Mouse (Mus musculus): ENCODE results near the gene Anp32b.

DNA sequence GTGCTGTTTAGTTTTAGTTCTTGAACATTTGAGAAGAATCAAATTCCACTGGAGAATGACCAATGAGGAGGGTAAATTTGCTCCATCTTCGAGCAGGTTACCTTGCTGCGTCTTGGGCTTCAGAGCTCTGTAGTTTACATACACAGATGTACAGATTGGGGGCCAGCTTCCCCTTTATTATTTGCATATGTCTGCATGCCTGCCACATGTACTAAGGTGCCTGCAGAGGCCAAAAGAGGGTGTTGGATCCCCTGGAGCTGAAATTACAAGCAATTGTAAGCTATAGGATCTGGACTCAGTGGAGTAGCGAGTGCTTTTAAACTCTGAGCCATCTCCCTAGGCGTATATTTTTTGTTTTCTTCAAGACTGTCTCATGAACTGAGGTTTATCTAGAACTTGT is 6.1 kb downstream of the Anp32b start:
- no peak for TF ChIP-seq CTCF (IDR thresholded peaks at IDR 0.05; ENCODE audit: low read depth)
- no peak for TF ChIP-seq EP300 (IDR thresholded peaks at IDR 0.05; ENCODE audit: low read depth)
